Mouse (Mus musculus): ENCODE results near the gene Klhdc2. TPM values are rescaled to one million over a fixed set of nuclear protein-coding genes. Genes with fewer than 3 reads are reported as not detected.
A peak's percentile ranks its signal among the peaks of the same experiment; 100 is the strongest.

Klhdc2 gene
- 100 to 1,000 TPM in 1 of 2 experiments, 10 to 100 TPM in 1; 98.7 to 119 TPM for total RNA-seq (2021)
- long read RNA-seq, experiment 1, transcript Klhdc2-201 (13 exons, 1,905 nt) = major isoform, 405 of 424 reads
- long read RNA-seq, experiment 1, partial matches to known transcripts = 7 of 424 reads
- long read RNA-seq, experiment 1, other reads (novel, unspliced or antisense) = 12 of 424 reads
- long read RNA-seq, experiment 2, transcript Klhdc2-201 (13 exons, 1,905 nt) = major isoform, 227 of 245 reads
- long read RNA-seq, experiment 2, partial matches to known transcripts = 6 of 245 reads
- long read RNA-seq, experiment 2, other reads (novel, unspliced or antisense) = 12 of 245 reads

DNA sequence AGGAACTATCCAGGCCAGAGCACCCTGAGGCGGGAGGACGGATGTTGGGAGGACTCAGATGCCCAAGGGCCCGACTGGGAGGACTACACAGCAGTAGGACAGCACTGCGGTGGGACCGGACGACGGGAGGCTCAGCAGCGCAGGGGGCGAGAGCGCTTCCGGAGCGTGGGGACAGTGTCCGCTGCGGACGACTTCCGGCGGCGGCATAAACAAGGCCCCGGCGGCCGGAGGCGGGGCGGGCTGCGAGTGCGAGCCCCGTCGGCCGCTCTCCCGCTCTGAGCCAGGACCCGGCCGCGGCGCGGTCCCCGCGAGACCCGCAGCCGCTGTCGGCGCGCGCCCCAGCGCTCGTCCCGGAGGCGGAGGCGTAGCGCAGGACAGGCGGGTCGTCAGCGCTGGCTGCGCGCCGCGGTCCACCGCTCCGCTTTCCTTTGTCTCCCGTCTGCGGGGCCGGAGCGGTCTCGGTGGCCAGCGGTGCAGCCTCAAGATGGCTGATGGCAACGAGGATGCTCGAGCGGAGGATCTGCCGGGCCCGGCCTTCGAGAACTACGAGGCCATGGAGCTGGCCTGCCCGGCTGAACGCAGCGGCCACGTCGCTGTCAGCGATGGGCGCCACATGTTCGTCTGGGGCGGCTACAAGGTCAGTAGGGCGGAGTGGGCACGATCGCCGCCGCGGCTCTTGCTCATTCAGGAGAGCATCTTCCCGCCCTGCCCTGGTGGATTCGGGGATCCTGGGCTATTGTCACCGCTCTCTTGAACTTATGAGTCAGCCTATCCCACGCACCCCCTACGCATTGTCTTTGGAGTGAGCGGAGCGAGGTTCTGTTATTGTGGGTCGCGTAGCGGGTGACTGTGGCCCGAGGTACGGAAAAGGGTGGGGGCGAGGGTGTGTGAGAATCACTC lies at the start of gene Klhdc2:
TSS of gene Klhdc2 (plus strand) at position 171 of the 900 bp plus-strand sequence.
- DNase-seq (ENCODE audit: low spot score) = peak; percentile 88

DNA sequence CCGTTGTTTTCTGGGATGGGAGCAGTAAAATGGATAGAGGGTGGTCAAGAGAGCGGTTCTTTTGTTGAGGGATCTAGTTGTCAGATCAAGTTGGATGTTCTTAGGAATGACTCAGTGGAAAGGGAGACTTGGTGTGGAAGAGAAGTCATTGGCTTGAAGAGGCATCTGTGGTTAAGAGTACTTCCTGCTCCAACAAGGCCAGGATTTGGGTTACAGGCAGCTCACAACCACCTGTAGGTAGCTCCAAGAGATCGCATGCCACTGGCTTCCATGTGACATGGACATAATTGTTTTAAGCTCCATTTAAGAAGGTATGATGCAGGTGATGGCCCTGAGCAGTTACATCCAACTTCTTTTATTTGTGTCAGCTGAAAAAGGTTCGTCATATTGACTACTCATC lies 46.7 kb upstream of the Klhdc2 start:
- no peak for DNase-seq (ENCODE audit: low spot score)

DNA sequence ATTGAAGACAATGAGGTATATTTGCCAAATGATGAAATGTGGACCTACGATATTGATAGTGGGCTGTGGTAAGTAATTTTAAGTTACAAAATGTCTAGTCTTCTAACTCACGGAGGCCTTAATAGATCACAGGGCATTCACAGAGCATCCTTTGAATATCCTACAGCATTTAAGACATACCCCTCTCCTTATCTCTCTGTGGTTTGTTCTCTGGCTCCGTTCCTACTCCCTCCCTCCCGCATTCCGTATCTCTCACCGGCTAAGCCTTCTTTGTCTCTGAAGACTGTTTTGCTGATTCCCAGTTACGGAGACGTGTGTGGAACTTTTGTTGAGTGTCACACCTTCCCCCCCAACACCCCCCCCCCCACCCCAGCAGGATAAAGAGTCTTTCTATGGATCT lies 45.7 kb upstream of the Klhdc2 start:
- no peak for DNase-seq (ENCODE audit: low spot score)

DNA sequence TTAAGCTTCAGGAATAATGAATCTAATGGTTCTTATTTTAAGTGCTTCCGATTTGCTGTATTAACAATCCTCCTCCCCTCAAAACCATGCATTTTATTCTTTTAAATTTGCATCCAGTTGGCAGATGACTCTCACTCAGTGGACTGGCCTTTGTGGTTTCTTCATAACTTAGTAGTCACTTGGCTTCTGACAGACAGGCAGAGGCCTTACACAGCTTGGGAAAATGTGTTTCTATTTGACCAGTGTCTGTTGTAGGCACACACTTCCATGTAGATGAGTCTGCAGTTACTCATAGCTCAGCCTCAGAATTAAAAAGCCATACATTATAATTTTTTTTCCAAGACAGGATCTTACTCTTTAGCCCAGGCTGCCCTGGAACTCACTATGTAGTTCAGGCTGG lies 42.7 kb upstream of the Klhdc2 start:
- no peak for DNase-seq (ENCODE audit: low spot score)

DNA sequence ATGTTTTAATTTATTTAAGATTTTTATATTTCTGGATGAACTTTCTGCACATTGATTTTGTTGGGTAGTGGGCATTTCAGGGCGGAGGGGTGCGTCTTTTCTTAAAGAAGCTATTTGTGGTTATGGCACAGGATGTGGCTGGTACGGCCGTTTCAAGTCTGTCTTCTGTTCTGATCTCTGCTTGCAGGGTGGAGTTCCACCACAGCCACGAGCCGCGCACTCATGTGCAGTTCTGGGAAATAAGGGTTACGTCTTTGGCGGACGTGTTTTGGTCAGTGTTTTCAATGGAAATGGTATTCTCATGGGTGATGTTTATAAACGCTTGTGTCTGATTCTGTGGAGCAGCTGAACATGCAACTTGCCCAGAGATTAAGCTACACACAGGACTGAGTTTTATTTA lies 38.6 kb upstream of the Klhdc2 start:
- DNase-seq (ENCODE audit: low spot score) = no peak

DNA sequence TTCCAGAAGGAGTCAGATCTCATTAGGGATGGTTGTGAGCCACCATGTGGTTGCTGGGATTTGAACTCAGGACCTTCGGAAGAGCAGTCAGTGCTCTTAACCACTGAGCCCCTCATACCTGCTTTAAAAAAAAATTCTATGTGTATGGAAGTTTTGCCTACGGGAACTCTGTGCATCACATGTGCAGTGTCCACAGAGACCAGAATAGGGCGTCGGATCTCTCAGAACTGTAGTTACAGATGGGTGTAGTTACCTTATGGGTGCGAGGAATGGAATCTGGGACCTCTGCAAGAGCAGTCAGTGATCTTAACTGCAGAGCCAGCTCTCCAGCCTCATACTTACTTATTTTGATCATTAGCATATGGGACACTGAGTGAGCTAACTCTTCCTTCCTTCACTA lies 34.2 kb upstream of the Klhdc2 start:
- no peak for DNase-seq (ENCODE audit: low spot score)

DNA sequence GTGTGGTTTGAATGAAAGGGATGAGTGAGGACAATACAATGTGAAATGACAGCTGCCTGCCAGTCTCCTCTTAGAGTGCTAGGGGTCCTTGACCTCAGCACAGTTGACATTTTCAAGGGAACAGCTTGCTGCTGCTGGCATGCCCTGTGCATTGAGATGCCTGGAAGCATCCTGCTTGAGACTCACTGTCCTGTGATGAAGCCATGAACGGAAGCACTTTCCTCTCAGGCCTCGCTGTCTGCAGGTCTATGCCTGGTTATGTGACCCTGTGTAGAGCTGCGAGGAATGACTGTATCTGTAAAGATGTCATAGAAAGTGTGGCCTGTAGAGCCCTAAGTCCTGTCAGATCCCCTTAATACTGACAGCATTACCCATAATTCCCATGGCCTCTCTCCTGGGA lies 31.4 kb upstream of the Klhdc2 start:
- no peak for DNase-seq (ENCODE audit: low spot score)

DNA sequence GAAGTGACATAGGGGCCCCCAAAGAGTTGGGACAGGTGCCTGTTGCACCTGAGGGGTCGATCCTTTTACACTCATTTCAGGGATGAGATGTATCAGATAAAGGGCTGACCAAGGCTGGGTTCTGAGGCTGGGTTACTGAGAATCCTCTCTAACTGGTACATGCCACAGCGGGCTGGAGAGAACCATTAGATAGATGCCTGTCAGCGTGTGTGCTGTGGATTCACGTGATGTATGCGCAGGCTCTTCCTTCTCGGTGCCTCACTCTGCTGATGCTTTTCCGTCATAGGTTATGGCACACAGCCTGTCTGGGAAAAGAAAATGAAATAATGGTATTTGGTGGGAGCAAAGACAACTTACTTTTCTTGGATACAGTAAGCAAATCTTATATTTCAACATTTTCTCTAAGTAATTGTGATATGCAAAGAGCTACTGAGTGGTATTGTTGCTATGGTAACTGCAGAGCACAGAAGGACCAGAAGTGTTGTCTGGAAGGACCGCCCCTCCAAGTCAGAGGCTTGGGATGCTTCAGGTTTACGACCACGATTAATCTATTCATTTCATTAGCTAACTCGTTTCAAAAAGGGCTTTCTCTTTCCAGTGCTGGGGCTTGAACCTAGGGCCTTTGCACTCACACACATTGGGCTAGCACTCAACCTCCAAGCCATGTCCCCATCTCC lies 28.4 kb upstream of the Klhdc2 start:
- DNase-seq (ENCODE audit: low spot score) = no peak

DNA sequence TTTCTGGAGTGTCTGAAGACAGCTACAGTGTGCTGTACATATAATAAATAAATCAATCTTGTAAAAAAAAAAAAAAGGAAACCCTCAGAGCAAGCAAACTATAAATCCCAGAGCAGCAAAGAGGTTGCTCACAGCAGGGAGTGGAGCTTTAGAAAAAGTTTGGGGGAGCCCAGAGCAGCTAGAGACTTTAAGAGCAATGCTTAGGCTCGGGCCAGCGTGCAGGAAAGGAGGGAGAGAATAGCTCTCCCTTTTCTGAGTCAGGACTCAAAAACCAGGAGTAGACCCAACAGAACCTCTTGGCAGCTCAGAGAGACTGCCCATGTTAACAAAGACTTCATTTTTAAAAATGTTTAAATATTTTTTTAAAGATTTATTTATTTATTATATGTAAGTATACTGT lies 27.5 kb upstream of the Klhdc2 start:
- DNase-seq (ENCODE audit: low spot score) = no peak

DNA sequence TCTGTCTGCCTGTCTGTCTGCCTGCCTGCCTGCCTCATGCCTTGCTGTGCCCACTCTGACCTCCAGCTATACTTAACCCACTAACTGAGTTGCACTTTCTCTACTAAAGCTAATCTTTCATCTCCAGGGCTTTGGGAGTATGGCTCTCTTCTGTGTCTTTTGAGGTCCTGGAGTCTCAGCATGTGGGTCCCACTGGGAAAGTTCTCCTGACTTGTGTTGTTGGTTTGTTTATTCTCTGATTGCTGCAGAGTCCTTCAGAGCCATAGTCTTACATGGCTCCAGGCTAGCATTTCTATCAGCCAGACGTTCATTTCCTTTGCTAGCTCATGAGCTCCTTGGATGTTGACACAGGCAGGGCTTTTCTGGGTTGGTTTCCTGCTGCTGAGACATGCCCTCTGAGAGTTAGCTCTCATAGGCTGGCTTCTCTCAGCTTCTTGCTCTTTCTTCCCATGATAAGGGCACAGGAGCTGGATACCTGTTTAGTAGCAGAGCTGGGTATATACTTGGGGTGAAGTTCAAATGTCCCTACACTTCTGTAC lies 16.5 kb upstream of the Klhdc2 start:
- no peak for DNase-seq (ENCODE audit: low spot score)

DNA sequence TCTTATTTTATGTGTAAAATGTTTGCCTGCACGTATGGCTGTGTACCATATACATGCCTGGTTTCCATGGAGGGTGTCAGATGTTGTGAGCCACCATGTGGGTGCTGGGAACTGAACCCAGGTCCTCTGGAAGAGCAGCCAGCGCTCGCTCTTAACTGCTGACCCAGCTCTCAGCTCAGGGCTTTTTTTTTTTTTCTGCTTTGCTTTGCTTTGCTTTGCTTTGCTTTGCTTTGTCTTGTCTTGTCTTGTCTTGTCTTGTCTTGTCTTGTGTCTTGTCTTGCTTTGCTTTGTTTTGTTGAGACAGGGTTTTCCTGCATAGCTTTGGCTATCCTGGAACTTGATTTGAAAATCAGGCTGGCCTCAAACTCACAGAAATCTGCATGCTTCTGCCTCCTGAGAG lies 15.6 kb upstream of the Klhdc2 start:
- DNase-seq (ENCODE audit: low spot score) = no peak

DNA sequence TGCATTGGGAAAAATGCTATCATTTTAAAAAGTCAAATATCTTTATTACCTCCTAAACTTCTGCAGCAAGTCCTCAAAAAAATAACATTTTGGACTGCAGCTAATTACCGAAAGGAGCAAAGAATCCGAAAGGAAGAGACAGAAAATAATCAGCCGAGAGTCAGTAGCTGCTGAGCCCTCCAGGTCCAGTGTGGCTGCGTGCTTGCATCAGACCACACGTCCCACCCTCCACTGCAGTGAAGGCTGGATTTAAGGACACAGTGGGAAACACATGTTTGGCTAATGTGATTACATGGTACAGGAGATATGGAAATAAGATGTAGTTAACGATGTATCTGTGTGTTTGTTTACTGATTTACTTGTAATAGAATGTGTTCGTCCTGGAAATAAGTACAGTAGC lies 13.3 kb upstream of the Klhdc2 start:
- no peak for DNase-seq (ENCODE audit: low spot score)

DNA sequence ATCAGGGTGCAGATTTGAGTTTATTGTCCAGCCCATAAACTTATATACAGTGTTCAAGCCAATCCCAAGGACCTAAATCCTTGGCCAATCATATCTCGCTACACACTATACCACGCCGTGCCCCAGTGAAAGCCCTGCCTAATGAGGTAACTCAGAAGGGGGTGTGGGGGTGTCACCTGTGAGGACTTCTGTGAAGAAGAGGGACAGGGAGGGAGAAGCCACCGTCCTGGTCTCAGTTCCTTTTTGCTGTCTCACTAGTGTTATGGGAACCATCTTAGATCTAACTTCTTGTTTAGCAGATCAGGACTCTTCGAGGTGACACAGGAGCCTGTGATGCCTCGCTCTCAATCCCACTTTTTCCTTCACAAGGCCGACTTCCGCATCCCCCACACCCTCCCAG lies 8.9 kb upstream of the Klhdc2 start:
- no peak for DNase-seq (ENCODE audit: low spot score)

DNA sequence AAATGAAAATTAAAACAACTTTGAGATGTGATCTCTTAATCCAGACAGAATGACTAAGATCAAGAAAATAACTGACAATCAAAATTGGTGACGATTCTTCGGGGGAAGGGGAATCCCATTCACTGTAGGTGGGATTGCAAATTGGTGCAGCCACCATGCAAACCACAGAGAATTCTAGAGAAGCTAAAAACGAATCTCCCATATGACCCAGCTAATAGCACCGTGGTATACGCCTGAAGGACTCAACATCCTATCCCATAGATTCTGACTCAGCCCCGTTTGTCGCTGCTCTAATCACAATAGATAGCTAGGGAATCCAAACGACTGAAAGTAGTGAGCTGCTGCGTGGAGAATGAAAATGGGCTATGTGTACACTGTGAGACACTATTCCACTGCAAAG lies 7.8 kb upstream of the Klhdc2 start:
- DNase-seq (ENCODE audit: low spot score) = no peak

DNA sequence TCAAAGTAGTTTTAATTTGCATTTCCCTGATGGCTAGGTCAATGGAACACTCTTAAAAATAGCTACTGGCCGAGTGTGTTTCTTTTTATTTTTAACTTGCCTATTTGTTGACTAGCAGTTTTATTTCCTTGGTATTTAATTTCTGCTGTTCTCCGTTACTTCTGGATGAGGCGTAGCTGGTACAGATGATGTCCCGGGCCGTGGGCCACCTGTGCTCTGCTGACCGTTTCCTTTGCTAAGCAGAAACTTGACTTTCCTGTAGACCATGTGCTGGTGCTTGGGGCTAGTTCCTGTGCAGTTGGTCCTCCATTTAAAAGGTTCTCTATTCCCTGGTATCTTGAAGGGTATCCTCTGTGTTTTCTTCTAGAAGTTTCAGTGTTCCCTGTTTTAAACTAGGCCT lies 4.1 kb upstream of the Klhdc2 start:
- DNase-seq (ENCODE audit: low spot score) = peak; percentile 32

DNA sequence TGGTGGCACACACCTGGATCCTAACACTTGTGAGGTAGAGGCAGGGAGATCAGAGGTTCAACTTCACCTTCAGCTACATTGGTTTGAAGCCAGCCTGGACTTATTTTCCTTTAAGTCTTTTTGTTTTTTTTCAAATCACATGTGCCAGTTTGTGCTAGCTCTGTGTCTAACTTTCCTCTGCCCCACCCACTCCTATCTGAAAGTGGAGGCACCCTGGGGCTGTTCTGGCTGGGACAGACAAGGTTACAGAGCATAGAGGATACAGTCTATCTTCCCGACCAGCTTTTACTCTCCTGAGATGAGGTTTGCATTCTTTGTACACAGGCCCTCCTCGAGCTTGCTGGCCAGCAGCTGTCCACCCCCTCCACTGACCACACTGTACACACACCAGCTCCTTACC lies 2.7 kb upstream of the Klhdc2 start:
- DNase-seq (ENCODE audit: low spot score) = no peak

DNA sequence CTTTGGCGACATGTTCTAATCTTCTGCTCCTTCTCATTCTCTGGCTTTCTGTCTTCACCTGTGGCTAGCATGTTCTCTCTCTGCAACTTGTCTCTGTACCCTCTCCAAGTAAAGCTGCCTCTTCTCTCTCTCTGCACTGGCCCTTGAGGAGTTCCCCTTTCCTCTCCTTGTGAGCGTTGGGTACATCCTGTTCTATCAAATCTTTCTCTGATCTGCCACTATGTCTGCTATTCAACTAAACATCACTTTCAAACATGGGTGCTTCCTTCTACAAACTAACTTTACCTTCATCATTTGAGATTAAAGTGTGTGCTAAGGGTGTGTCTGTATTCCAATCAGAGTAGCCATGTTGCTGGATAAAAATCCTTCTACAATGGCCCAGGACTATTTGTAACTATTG lies 1.5 kb upstream of the Klhdc2 start:
- no peak for DNase-seq (ENCODE audit: low spot score)

DNA sequence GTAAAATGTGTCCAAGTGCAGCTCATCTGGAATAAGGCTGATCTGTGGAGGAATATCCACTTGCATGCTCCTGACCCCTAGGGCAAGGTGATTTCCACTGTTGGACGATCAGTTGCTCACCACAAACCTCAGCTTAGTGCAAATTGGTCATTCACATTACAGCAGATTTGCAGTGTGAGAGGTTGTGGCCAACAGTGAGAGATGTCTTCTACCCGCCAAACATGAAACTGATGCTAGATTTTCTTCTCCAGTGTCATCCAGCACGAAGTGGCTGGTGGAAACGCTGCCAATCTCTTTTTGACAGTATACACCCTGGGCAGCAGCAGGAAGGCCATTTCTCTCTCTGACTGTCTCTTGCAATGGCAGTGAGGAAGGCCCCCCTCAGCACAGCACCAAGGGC lies 830 bp upstream of the Klhdc2 start:
- peak; percentile 36 for DNase-seq (ENCODE audit: low spot score)

DNA sequence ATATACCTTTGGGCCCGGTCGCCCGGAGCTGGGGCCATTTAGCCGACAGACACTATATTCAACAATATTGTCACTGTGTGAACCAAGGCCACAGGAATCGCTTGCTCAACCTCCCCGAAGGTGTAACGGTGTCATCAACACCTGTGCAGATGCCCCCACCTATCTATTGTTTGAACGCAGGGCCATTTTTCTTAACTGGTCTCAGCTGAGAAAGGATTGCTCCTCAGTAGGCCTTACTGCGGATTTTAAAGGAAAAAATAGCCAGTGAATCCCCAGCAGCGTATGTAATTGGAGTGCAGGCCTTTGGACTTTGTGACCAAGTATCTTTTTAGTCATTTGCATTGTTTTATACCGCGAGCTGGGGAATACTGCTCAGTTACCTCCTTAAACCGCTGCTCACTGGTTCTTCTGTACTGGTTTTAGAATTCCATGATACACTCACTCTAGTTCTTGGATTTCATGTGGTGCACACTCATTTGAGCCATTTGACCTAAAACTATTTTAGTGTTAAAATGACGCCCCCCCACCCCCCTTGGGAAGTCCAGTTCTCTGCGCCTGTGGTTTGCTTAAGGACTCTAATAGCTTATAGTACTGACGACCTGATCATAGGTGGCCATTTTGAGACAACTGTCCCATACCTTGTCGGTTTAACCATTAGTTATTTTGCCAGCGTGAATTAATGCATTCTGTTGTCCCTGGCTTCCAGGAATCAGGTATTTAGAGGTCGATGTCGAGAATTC lies 1.1 kb downstream of the Klhdc2 start:
- no peak for DNase-seq (ENCODE audit: low spot score)

DNA sequence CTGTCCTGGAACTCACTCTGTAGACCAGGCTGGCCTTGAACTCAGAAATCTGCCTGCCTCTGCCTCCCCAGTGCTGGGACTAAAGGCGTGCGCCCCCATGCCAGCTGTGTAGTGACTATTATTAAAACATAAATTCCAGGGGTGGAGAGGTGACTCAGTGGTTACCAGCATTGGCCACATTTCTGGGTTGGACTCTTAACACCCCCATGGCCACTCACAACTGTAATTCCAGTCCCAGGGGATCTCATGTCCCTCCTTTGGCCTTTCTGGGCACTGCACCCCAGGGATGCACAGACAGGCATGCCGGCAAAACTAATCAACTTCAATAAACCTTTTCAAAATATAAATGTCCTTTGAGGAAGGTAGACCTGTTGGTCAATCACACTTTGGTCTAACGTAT lies 1.8 kb downstream of the Klhdc2 start:
- DNase-seq (ENCODE audit: low spot score) = no peak

DNA sequence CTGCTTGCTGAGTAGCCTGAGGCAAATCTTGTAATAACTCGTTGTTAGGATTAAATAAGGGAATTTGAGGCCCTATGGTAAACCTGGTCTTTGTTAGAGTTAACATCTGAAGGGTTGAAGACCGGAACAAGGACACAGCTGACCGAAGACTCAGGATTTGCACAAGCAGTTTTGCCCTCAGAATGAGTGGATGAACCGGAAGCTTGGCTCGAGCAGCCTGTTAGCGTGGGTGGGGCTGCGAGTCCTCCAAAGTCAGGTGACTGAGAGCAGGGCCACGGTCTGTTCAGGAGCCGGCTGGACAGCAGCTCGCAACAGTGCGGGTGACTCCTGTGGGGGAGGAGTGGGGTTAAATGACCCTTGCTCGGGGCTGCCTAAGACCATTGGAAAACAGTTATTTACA lies 2.8 kb downstream of the Klhdc2 start:
- DNase-seq (ENCODE audit: low spot score) = peak; percentile 34
